Mouse (Mus musculus) lung, postnatal 14 days (tissue): ENCODE results near the gene Pitx1.

Experiments used
- DNase-seq: peaks from one replicate; pipeline ENCODE4 v3.0.0; 2021

Pitx1 gene

GRCm38 (mm10) chr13:55836142-55836625 is at the start of gene Pitx1:
TSS of gene Pitx1 (minus strand) at chr13:55836192.
- DNase-seq = no peak

GRCm38 (mm10) chr13:55881431-55882202 is 45.6 kb upstream of the Pitx1 start:
- peak; percentile 5 for DNase-seq

- no peak for DNase-seq
Measured at GRCm38 (mm10) chr13:55878353-55878752, 42.4 kb upstream of the Pitx1 start.

- no peak for DNase-seq
Measured at GRCm38 (mm10) chr13:55871410-55871809, 35.4 kb upstream of the Pitx1 start.

- DNase-seq = no peak
Measured at GRCm38 (mm10) chr13:55870001-55870400, 34.0 kb upstream of the Pitx1 start.

- no peak for DNase-seq
Measured at GRCm38 (mm10) chr13:55867540-55868103, 31.6 kb upstream of the Pitx1 start.

- no peak for DNase-seq
Measured at GRCm38 (mm10) chr13:55860483-55860882, 24.5 kb upstream of the Pitx1 start.

- no peak for DNase-seq
Measured at GRCm38 (mm10) chr13:55858463-55858862, 22.5 kb upstream of the Pitx1 start.

GRCm38 (mm10) chr13:55855793-55856192 is 19.8 kb upstream of the Pitx1 start:
- DNase-seq = peak; percentile 22

GRCm38 (mm10) chr13:55852205-55852604 is 16.2 kb upstream of the Pitx1 start:
- no peak for DNase-seq

- DNase-seq = no peak
Measured at GRCm38 (mm10) chr13:55850726-55851125, 14.7 kb upstream of the Pitx1 start.

GRCm38 (mm10) chr13:55848604-55849190 is 12.7 kb upstream of the Pitx1 start:
- DNase-seq = no peak

GRCm38 (mm10) chr13:55847805-55848204 is 11.8 kb upstream of the Pitx1 start:
- no peak for DNase-seq

GRCm38 (mm10) chr13:55843700-55844099 is 7.7 kb upstream of the Pitx1 start:
- no peak for DNase-seq

GRCm38 (mm10) chr13:55840223-55840622 is 4.2 kb upstream of the Pitx1 start:
- DNase-seq = no peak

GRCm38 (mm10) chr13:55836786-55837780 is 1.1 kb upstream of the Pitx1 start:
- DNase-seq = no peak

- no peak for DNase-seq
Measured at GRCm38 (mm10) chr13:55835548-55836097, 369 bp downstream of the Pitx1 start.

GRCm38 (mm10) chr13:55834667-55835066 is 1.3 kb downstream of the Pitx1 start:
- no peak for DNase-seq

GRCm38 (mm10) chr13:55833921-55834320 is 2.1 kb downstream of the Pitx1 start:
- no peak for DNase-seq

- DNase-seq = no peak
Measured at GRCm38 (mm10) chr13:55832602-55833001, 3.4 kb downstream of the Pitx1 start.

GRCm38 (mm10) chr13:55831722-55832160 is 4.3 kb downstream of the Pitx1 start:
- DNase-seq = no peak
